Mouse (Mus musculus): ENCODE measurements around the gene Ano6. TPM values are rescaled to one million over a fixed set of nuclear protein-coding genes. Genes with fewer than 3 reads are reported as not detected.

Ano6 gene
- polyA plus RNA-seq, 1 experiment from 2014 or later: 6.9 TPM

DNA sequence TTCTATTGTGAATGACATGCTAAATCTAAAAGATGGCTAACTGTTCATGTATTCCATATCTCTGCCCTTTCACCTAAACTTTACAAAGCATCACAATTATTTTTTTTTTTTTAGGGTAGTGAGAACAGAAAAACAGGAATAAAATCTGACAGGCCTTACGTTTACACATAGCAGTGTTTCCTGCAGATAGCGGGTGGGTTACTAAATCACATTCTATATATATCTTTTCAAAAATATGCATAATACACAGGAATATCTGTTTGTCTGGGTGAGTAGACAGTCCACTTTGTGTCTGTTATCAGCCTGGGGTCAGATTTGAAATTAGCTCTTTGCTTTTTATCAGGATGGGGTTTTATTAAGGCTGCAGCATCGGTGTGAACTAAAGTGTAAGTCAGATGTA, 166.0 kb downstream of the Ano6 start:
- TF ChIP-seq EP300 (IDR thresholded peaks at IDR 0.05; ENCODE audit: low read depth): no peak
- WGBS (ENCODE audit: insufficient replicate concordance): 46% methylated on average over 3 of the region's 3 CpGs

DNA sequence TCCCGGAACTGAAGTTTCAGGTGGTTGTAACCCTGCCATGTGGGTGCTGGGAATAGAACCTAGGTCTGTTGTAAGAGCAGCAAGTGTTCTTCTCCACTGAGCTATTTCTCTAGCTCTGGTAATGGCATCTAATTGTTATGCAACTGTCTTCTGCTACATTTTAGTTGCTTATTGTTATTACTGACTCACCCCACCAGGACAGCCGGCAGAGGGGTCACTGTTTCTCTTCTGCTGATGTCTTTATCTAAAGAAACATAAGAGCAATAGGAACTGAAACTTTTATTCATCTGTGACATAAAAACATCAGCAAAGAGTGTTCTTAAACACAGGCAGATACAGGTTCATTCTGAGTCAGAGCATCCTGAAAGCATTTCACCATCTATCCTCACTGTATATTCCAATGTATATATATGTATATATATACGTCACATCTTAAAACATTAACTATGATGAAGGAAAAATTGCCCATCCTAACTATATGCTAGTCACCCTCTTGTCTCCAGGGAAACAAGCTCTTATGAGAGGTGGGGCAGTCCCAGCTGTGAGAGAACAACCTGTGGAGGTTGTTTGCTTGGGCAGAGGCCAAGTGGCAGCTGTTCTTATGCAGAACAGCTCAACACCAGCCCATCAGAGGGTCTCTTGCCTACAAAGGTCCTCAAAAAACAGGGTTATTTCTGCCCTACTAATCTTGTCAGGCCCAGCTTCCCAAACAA, 171.9 kb downstream of the Ano6 start:
- Histone ChIP-seq H3K9me3 (ENCODE audit: low read length) (no peaks in the 10 kb centered on the region), H3K4me2 (ENCODE audit: low read depth, low read length) (no peak overlapping the region), H3K4me1 (ENCODE audit: insufficient read depth) (no peaks in the 10 kb centered on the region), H3K4me3 (ENCODE audit: low read depth, low read length) (no peak overlapping the region), H3K9ac (replicated peaks) (no peak overlapping the region), H3K27ac (ENCODE audit: low read depth) (peak overlapping the region; percentile 61), H3K27me3 (ENCODE audit: insufficient read depth, low read length) (no peaks in the 10 kb centered on the region), H3K36me3 (replicated peaks; ENCODE audit: insufficient read depth, low read length) (peaks cover 10% of the 10 kb centered on the region)
- 80% methylated on average over 3 of the region's 3 CpGs for WGBS (ENCODE audit: insufficient replicate concordance)
- ATAC-seq (peak; percentile 33; the same call in 1 of the 2 replicates), DNase-seq (no peak)
- TF ChIP-seq CTCF (IDR thresholded peaks at IDR 0.05; ENCODE audit: low read depth) (no peak), EP300 (IDR thresholded peaks at IDR 0.05; ENCODE audit: low read depth) (no peak)

More for the DNA sequence above, 166.0 kb downstream of the Ano6 start:
- DNase-seq: no peak
- Histone ChIP-seq H3K4me1 (ENCODE audit: insufficient read depth) (no peaks in the 10 kb centered on the region), H3K9me3 (ENCODE audit: low read length) (no peaks in the 10 kb centered on the region), H3K27ac (ENCODE audit: low read depth) (no peak overlapping the region), H3K4me3 (ENCODE audit: low read depth, low read length) (no peak overlapping the region), H3K9ac (replicated peaks) (no peak overlapping the region), H3K4me2 (ENCODE audit: low read depth, low read length) (no peak overlapping the region), H3K27me3 (ENCODE audit: insufficient read depth, low read length) (no peaks in the 10 kb centered on the region), H3K36me3 (replicated peaks; ENCODE audit: insufficient read depth, low read length) (peaks cover 22% of the 10 kb centered on the region)
- no peak for ATAC-seq

DNA sequence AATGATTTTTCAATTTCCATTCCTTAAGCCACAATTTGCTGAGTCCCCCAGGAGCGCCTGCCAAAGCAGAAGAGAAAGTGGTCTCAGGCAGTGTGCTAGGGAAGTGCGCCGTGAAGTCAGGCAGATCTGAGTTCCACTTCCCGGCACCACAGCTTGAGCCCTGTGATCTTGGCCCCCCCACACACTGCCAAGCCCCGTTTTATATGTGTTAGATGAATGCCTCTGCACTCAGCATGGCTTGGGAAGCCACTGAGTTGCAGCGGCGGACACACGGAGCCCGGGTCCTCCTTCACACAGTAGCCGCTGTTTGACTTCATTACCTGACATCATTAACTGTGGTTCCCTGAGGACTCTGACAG, 172.5 kb downstream of the Ano6 start:
- peak overlapping the region; percentile 48; the same call in 1 of the 2 replicates for H3K27ac ChIP-seq (ENCODE audit: low read depth)
- H3K4me3 ChIP-seq (ENCODE audit: low read depth, low read length): no peak overlapping the region
- H3K27me3 ChIP-seq (ENCODE audit: insufficient read depth, low read length): no peaks in the 10 kb centered on the region
- DNase-seq: peak; percentile 26
- no peak overlapping the region for H3K4me2 ChIP-seq (ENCODE audit: low read depth, low read length)
- peaks cover 11% of the 10 kb centered on the region for H3K36me3 ChIP-seq (replicated peaks; ENCODE audit: insufficient read depth, low read length)
- peak; percentile 54 for ATAC-seq
- no peaks in the 10 kb centered on the region for H3K4me1 ChIP-seq (ENCODE audit: insufficient read depth)
- 81% methylated on average over 10 of the region's 10 CpGs for WGBS (ENCODE audit: insufficient replicate concordance)
- H3K9me3 ChIP-seq (ENCODE audit: low read length): no peaks in the 10 kb centered on the region
- TF ChIP-seq CTCF (IDR thresholded peaks at IDR 0.05; ENCODE audit: low read depth): no peak
- no peak overlapping the region for H3K9ac ChIP-seq (replicated peaks)

DNA sequence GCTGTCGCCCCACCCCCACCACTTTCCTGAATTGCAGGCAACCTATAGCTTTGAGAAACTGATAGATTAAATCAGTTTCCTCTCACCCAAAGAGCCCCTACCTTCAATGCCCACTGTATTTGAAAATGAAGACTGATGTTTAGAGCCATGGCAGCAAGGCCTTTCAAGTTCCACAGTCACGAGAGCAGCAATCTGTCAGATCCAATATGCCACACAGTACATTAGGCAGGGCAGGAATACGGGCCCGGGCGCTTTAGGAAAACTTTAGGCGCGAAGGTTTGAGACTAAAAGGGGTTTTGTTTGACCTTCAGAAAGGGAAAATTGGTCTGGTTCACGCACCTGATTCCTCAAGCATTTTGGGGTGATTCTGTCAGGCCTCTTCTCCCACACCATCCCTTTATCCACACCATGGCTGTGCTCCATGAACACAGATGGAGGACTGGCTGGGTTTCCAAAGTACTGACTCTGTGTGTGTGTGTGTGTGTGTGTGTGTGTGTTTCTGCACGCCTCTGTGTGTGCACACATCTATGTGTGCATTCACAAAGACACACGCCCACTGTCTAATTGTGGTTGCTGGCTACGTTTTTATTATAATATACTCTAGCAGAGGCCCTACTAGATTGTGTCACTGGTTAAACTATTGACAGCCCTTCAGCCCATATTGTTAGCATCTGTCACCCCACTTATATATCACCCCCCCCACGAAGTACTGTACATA, 173.0 kb downstream of the Ano6 start:
- no peak for ATAC-seq
- WGBS (ENCODE audit: insufficient replicate concordance): 82% methylated on average over 12 of the region's 12 CpGs

DNA sequence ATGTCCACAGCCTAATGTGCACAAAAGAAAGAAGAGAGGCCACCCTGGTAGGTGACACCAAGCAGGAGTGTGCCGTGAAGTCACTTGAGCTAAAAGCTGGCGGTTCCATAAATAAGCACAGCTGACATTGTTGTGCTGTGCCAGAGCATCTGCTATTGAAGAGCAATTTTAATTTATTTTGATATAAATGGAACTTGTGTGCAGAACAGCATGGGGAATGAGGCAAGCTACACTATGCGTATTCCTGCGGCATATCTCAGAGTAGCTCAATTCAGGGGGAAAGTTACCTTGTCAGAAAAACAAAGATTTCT, 173.6 kb downstream of the Ano6 start:
- H3K27me3 ChIP-seq (ENCODE audit: insufficient read depth, low read length): no peaks in the 10 kb centered on the region
- DNase-seq (no peak), ATAC-seq (no peak)
- TF ChIP-seq CTCF (IDR thresholded peaks at IDR 0.05; ENCODE audit: low read depth) (no peak), EP300 (IDR thresholded peaks at IDR 0.05; ENCODE audit: low read depth) (no peak)
- H3K4me2 ChIP-seq (ENCODE audit: low read depth, low read length): no peak overlapping the region
- H3K36me3 ChIP-seq (replicated peaks; ENCODE audit: insufficient read depth, low read length): peaks cover 13% of the 10 kb centered on the region
- no peaks in the 10 kb centered on the region for H3K9me3 ChIP-seq (ENCODE audit: low read length)
- 86% methylated on average over 4 of the region's 4 CpGs for whole genome bisulfite sequencing (ENCODE audit: insufficient replicate concordance)
- no peak overlapping the region for H3K27ac ChIP-seq (ENCODE audit: low read depth)
- no peak overlapping the region for H3K9ac ChIP-seq (replicated peaks)
- no peak overlapping the region for H3K4me3 ChIP-seq (ENCODE audit: low read depth, low read length)
- no peaks in the 10 kb centered on the region for H3K4me1 ChIP-seq (ENCODE audit: insufficient read depth)

More for the DNA sequence above, 173.0 kb downstream of the Ano6 start:
- Histone ChIP-seq H3K9me3 (ENCODE audit: low read length) (no peaks in the 10 kb centered on the region), H3K4me2 (ENCODE audit: low read depth, low read length) (no peak overlapping the region), H3K36me3 (replicated peaks; ENCODE audit: insufficient read depth, low read length) (peaks cover 13% of the 10 kb centered on the region), H3K27me3 (ENCODE audit: insufficient read depth, low read length) (no peaks in the 10 kb centered on the region), H3K4me1 (ENCODE audit: insufficient read depth) (no peaks in the 10 kb centered on the region), H3K27ac (ENCODE audit: low read depth) (0 out of 2 replicates have a peak overlapping the region, but pooled peaks have one; percentile 39), H3K9ac (replicated peaks) (no peak overlapping the region), H3K4me3 (ENCODE audit: low read depth, low read length) (no peak overlapping the region)
- TF ChIP-seq EP300 (IDR thresholded peaks at IDR 0.05; ENCODE audit: low read depth) (no peak), CTCF (IDR thresholded peaks at IDR 0.05; ENCODE audit: low read depth) (no peak)
- DNase-seq: no peak

DNA sequence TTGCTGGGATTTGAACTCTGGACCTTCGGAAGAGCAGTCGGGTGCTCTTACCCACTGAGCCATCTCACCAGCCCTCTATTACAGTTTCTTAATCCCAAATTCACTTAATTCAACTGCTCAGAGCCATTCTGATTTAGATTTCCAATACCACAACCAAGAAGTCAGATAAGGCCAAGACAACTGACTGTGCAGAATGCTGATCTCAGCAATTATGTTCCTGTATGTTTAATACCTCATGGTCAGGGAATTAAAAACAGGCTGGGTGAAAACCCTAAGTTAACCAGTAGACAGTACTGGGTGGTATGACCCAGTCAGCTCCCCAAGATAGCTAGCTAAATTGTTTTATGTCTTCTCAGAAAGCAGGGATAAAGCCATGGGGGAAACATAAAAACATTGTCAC, 176.3 kb downstream of the Ano6 start:
- no peaks in the 10 kb centered on the region for H3K9me3 ChIP-seq (ENCODE audit: low read length)
- H3K27ac ChIP-seq (ENCODE audit: low read depth): no peak overlapping the region
- peaks cover 9% of the 10 kb centered on the region for H3K36me3 ChIP-seq (replicated peaks; ENCODE audit: insufficient read depth, low read length)
- TF ChIP-seq EP300 (IDR thresholded peaks at IDR 0.05; ENCODE audit: low read depth) (no peak), CTCF (IDR thresholded peaks at IDR 0.05; ENCODE audit: low read depth) (no peak)
- WGBS (ENCODE audit: insufficient replicate concordance): 91% methylated on average over 2 of the region's 2 CpGs
- no peaks in the 10 kb centered on the region for H3K27me3 ChIP-seq (ENCODE audit: insufficient read depth, low read length)
- ATAC-seq (no peak), DNase-seq (no peak)
- H3K4me2 ChIP-seq (ENCODE audit: low read depth, low read length): no peak overlapping the region
- H3K9ac ChIP-seq (replicated peaks): no peak overlapping the region
- H3K4me3 ChIP-seq (ENCODE audit: low read depth, low read length): no peak overlapping the region
- H3K4me1 ChIP-seq (ENCODE audit: insufficient read depth): no peaks in the 10 kb centered on the region
